Mouse (Mus musculus) ES-E14 (cell line): ENCODE results near the gene Cyb561d1.

ENCODE experiments used
- MAFK ChIP-seq: IDR thresholded peaks from 2 replicates; pipeline ENCODE4 v1.6.1; 2014; ENCODE audit warnings: mild to moderate bottlenecking, low read depth, low read length, inconsistent platforms; ENCODE audit not compliant: insufficient read depth
- ZC3H11A ChIP-seq: IDR thresholded peaks from 2 replicates; pipeline ENCODE4 v1.6.1; 2012; ENCODE audit warnings: low read depth, mild to moderate bottlenecking, inconsistent platforms, low read length, borderline replicate concordance

GRCm38 (mm10) chr3:108164091-108164490 lies 36.9 kb downstream of the Cyb561d1 start:
- no peak for TF ChIP-seq MAFK
- no peak for TF ChIP-seq ZC3H11A
